Mouse (Mus musculus) induced T-regulatory cell, adult 2 months (primary cell): ENCODE measurements around the gene Mmgt2.
"Not testable (repeated sequence)": the region's sequence is repeated elsewhere in the genome, so short reads cannot be mapped to it uniquely, and the experiment has no call there.

Experiments used
- DNase-seq: peaks from one replicate; pipeline ENCODE4 v3.0.0-alpha.2; 2012; ENCODE audit warnings: low read depth

The Mmgt2 gene

DNA sequence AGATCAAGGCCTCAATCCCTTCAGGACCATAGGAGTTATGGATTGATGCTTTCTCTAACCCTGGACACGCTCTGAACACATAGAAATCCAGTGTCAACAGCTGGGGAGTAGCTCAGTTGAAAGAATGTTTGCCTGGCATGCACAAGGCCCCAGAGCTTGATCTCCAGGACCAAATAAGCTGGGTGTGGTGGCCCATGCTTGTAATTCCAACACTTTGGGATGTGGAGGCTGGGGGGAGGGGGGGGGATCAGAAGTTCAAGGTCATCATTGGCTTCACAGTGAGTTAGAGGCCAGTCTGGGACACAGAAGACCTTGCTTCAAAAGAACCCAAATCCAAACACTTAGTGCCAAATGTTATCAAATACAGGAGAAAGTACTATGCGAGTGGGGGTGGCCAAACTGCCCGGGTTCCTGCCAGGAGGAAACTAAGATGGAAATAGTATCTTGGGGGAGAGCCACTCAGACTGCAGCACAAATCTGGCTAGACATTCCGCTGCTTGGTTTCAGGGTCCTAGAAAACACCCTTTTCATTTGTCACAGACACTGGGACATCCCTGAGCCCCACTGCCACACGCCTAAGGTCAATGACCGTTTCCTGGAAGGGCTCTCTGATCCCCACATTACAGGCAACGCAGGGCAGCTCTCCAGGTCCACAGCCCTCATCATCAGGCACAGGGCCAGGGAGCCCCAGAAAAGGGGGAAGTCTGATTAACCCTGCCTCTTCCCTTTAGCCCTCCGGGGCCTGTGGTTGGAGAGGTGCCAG lies 2.6 kb upstream of the Mmgt2 start:
- DNase-seq, result no peak

GRCm38 (mm10) chr11:62646495-62646843 lies 2.0 kb upstream of the Mmgt2 start:
- DNase-seq, result peak; percentile 13

- peak; percentile 11 for DNase-seq
These were observed 1.4 kb upstream of the Mmgt2 start for GRCm38 (mm10) chr11:62646958-62647515.

DNA sequence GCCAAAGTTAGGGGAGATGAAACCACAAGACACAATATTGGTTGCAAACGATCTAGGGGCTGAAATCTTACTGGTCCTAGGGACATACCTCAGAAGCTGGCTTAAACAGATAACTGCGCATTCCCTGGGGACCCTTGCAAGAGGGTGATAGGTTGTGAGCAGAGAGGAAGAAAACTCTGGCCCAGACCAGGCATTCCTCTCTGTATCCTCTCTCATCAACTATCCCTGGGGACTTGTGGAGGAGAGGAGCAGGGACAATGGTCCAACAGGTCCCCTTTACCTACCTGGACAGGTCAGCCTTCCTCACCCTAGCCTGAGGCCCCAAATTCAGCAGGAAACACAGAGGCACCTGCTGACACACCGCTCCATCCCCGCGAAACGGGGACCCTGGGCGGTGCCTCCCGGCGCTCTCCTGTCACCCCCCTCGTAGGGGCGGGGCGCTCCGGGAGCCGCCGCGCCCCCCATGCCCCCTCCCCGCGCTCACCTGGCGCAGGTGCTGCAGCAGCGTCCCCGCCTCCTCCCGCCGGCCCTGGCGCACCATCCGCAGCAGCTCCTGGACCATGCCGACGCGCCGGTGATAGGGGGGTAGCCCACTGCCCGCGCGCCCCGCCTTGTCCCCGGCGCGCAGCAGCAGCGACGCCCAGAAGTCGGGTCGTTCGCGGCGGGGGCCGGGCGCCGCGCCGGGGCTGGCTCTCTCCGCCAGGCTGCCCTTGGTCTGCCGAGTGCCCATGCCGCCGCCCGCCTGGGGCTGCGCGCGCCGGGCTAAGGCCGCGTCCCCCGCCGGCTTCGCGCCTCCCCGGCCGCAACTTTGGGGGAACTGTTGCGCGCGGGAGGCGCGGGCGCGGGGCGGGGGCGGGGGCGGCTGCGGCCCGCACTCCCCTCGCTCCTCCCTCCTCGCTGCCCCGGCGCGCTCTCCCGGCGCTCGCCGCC lies 538 bp upstream of the Mmgt2 start, which contains the start of gene Lrrc75a:
Gene Lrrc75a (minus strand): TSS at position 863 of the 930 bp plus-strand sequence.
- no peak for DNase-seq

DNA sequence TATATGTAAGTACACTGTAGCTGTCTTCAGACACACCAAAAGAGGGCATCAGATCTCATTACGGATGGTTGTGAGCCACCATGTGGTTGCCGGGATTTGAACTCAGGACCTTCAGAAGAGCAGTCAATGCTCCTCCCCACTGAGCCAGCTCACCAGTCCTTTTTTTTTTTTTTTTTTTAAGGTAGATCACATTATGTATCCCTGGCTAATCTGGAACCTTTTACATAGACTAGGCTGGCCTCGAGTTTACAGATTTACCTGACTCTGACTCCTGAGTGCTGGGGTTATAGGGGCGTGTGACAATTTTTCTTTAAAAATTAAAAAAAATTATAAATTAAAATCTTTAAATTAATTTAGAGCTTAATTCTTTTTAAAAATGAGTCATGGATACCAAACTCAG lies 1.3 kb downstream of the Mmgt2 start:
- not testable (repeated sequence) for DNase-seq

- no peak for DNase-seq
These were observed 3.1 kb downstream of the Mmgt2 start for GRCm38 (mm10) chr11:62651563-62651962.

DNA sequence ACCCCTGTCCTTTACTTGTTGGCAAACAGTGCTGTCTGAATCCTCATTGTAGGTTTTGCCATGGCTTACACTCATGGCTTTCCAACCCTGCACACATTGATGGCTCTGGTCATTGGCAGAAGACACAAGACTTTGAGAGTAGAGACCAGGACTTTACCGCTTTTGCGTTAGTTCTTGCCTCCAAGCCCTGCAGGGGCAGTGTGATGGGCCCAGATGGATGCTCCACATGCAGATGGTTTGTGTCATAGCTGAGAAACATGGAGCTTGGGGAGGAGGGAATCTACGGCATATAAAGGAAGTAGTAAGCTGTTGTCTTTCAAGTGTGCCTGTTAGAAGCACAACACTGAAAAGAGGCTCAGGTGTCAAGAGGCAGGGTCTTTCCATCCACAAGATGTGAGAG lies 3.6 kb downstream of the Mmgt2 start:
- no peak for DNase-seq

- DNase-seq, result no peak
These were observed 12.4 kb downstream of the Mmgt2 start for GRCm38 (mm10) chr11:62660885-62661284.

DNA sequence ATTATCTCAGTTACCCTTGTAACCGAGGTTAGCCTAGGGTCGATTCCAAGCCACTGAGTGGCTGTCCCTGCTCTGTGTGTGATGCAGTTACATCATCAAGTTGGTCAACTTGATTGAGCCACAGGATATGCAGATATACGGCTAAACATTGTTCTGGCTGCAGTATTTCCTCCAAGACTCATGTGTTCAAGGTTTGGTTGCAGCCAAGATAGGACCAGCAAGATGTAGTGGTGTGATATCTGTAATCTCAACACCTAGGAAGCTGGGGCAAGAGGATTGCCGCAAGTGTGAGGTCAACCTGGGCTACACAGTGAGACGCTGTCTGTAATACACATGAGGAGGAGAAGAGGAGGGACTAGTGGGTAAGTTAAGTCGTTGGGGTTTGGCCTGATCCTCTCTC lies 15.8 kb downstream of the Mmgt2 start:
- DNase-seq, result no peak

DNA sequence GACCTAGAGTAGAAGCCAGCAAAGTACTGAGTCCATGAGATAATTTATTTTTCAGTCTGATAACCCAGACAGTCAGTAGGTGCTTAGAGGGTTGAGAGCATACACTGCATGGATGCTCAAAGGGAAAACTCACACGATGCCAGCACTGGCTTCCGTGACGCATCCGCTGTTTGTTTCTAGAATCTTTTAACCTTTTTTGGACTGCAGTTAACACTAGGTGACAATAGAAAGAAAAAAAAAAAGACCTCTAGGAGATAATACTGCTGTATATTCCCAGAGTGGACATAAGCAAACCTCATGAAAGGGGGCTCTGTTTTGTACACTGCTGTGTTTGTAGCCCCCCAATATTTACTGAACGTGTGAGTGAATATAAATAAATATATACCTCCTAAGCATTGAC lies 20.5 kb downstream of the Mmgt2 start:
- no peak for DNase-seq

GRCm38 (mm10) chr11:62669471-62669870 lies 21.0 kb downstream of the Mmgt2 start:
- no peak for DNase-seq

GRCm38 (mm10) chr11:62670006-62670405 lies 21.5 kb downstream of the Mmgt2 start:
- DNase-seq, result no peak

DNA sequence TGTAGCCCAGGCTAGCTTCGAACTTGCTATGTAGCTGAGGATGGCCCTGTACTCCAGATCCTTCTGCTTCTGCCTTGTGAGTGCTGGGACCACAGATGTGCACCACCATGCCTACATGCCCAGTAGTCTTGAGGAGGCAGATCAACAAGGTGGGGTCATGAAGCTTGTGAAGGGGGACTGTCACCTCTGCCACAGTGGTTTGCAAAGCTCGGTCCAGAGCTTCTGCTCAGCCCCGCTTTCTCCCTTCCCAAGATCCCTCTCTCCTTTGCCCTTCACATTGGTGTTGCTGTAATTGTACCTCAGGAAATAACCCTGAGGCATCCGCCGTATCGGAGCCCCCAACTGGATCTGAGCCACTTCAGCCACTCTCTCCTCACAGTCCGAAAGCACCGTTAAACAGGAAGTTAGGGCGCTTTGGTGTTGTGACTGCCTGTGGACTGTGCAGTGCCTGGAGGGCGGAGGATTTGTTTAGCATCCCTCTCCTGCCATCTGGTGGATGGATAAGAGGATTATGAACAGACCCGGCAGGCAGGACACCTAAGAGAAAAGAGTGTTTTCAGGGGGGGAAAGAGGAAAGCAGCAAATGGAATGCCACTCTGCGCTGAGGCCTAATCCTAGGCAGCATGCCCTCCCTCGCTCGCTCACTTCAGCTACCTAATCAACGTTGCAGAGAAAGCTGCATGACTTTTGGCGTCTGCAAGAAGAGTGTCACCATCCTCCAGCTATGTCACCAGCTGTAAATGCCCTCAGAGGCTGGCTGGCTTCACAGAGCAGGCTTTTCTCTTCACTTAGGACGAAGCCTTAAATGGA lies 27.2 kb downstream of the Mmgt2 start:
- peak; percentile 81 for DNase-seq

DNA sequence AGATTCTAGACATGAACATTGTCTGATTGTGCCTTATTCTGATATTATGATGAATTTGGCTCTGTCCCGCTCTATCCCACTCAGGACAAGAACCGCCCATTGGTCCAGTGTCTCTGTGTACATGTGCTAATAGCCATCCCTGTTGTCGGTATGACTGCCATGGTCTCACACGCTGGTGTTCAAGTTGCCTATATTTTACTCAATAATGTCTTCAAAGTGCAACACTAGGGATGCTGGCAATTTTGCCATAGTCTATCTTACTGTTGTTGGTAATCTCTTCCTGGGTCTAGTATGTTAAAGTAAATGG lies 27.8 kb downstream of the Mmgt2 start:
- no peak for DNase-seq

GRCm38 (mm10) chr11:62678778-62679354 lies 30.4 kb downstream of the Mmgt2 start:
- peak; percentile 41 for DNase-seq

- DNase-seq, result peak; percentile 16
These were observed 31.5 kb downstream of the Mmgt2 start for GRCm38 (mm10) chr11:62679954-62680353.

DNA sequence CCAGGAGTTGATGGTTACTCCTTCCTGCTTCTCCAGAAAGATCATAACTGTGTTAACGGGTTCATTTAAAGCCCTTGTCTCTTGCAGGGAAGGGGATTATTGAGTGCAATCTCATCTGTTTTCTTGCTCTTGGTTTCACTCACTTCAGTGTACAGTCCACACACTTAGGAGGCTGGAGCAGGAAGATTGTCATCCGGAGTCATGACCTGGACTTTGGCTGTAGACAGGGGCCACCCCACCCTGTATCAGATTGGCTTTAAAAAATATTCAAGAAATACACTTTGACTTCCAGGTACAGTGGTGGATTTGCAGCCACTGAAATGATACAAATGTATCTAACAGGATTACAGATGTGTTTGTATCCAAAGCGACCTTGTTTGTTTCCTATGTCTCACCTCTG lies 43.1 kb downstream of the Mmgt2 start:
- DNase-seq, result no peak

DNA sequence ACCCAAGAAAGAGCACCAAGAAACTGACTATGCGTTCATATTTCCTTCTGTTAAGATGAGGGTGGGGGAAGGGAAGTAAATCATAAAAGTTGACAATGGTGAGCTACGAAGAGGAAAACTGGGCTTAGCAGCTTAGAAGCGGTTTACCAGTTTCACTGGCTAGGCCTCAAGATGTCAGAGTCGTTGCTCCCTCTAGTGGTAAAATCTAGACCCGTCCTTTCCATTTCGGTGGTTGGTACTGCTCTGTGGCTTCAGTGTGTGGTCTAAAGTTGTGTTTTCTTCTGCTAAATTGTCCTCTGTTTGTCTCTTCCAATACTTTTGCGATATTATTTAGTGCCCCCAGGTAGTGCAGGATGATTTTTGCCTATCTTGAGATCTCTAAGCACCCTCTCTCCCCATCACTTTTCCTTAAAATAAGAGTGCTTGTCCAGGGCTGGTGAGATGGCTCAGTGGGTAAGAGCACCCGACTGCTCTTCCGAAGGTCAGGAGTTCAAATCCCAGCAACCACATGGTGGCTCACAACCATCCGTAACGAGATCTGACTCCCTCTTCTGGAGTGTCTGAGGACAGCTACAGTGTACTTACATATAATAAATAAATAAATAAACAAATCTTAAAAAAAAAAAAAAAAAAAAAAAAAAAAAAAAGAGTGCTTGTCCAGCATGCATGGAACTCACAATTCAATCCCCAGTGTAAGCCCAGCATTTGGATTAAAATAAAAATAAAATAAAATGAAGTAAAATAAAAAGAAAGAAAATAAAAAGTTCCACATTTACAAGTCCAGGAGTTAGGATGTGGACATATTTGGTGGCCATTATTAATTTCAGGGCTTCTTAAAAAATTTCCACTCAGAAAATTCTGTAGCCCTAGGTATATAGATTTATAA lies 45.1 kb downstream of the Mmgt2 start:
- peak; percentile 91 for DNase-seq

DNA sequence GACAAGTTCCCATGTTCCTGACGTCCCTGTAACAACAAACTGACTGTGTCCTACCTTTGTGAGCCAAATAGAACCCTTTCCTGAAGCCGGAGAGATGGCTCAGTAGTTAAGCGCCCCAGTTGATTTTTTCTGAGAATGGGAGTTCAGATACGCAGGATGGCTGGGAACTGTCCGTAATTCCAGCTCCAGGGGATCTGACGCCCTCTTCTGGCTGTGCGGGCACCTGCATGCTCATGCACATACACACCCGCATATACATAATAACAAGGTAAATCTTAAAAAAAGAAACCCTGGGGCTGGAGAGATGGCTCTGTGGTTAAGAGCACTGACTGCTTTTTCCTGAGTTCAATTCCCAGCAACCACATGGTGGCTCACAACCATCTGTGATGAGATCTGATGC lies 46.7 kb downstream of the Mmgt2 start:
- no peak for DNase-seq

GRCm38 (mm10) chr11:62699749-62700148 lies 51.3 kb downstream of the Mmgt2 start:
- DNase-seq, result peak; percentile 48

DNA sequence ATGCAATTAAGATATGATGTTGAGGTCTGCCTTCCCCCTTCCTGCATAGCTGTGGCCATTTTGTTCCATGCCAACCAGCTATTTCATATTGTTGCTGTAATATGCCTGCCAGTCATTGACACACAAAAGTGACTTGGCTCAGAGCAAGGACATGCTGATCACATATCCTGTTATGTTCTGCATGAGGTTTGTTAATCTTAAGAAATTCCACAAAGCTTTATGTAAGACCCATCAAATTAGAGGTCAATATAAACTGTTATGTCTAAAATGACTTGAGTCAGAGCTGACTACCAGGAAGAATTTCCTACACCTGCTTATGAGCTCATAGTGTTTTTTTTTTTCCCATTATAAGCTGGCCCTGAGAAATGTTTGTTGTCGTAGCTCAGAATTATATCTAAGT lies 52.8 kb downstream of the Mmgt2 start:
- no peak for DNase-seq
